Comparison of ENCODE assay signal across 22 mouse cellular contexts in the genomic region with DNA sequence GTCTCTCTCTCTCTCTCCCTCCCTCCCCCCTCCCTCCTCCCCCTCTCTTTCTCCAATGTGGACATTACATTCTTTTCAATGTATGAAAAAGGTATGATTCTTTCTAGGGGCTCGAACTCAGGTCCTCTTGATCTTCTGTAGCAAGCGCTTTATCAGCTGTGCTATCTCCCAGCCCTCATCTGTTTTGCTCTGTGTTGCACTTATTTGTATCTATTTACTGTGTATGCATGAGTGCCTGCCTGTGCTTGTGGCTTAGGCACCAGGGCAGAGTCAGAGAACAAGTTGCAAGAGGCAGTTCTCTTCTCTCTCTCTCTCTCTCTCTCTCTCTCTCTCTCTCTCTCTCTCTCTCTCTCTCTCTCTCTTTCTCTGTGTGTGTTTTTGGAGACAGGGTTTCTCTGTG. TPM values are rescaled to one million over a fixed set of nuclear protein-coding genes. Genes with fewer than 3 reads are reported as not detected.
DNase-seq lines count a peak whose midpoint lies in the region; ATAC-seq and TF ChIP-seq lines count a peak whose summit lies in the region.
"Had no signal": no experiment of that assay in that cellular context is flagged by ENCODE, and none has a peak within 500 bp of the region (broad histone marks: within the 10 kb centered on the region; RNA-seq: fewer than 3 reads in every experiment).

No protein-coding gene starts in this region.

- no peak for TF ChIP-seq CTCF in heart, adult 2 months (IDR thresholded peaks at IDR 0.05)

- TF ChIP-seq EP300 in heart, adult 2 months (IDR thresholded peaks at IDR 0.05; ENCODE audit: insufficient read depth, low read depth, low read length): no peak

- peaks cover 42% of the 10 kb centered on the region for H3K4me1 ChIP-seq in heart, adult 2 months (ENCODE audit: control insufficient read depth, insufficient read depth, low read length)
- H3K4me1 ChIP-seq in heart, embryonic 15.5 days (replicated peaks): peaks cover 89% of the 10 kb centered on the region
- peaks cover 77% of the 10 kb centered on the region for H3K4me1 ChIP-seq in midbrain, embryonic 10.5 days
- peaks cover 45% of the 10 kb centered on the region for H3K4me1 ChIP-seq in midbrain, embryonic 15.5 days
- H3K4me1 ChIP-seq in hindbrain, embryonic 10.5 days (replicated peaks): peaks cover 86% of the 10 kb centered on the region

- no peaks in the 10 kb centered on the region; the same call in 1 of the 2 replicates for H3K79me2 ChIP-seq in heart, adult 2 months (replicated peaks; ENCODE audit: control insufficient read depth, insufficient read depth, low read length)

- DNase-seq in heart, adult 2 months: no peak
- no peak for DNase-seq in heart, postnatal 25 days (ENCODE audit: low spot score)
- no peak for DNase-seq in heart, postnatal 14 days
- DNase-seq in midbrain, embryonic 10.5 days (ENCODE audit: low spot score): no peak
- no peak for DNase-seq in hindbrain, embryonic 10.5 days (ENCODE audit: low spot score)
- DNase-seq: adrenal gland, postnatal 36 days; cerebellum, adult 9-11 months; gastrocnemius, postnatal 25 days; kidney, postnatal 10 days; left cerebral cortex, postnatal 4 days; lung, postnatal 4 days; retina, postnatal 1 day had no signal

- no peak overlapping the region for H3K4me3 ChIP-seq in heart, adult 2 months
- H3K4me3 ChIP-seq in heart, embryonic 15.5 days: no peak overlapping the region
- H3K4me3 ChIP-seq in midbrain, embryonic 10.5 days: no peak overlapping the region
- H3K4me3 ChIP-seq in midbrain, embryonic 15.5 days: no peak overlapping the region
- H3K4me3 ChIP-seq in hindbrain, embryonic 10.5 days: no peak overlapping the region
- H3K4me3 ChIP-seq: hindbrain, embryonic 15.5 days; myocyte; neural tube, embryonic 13.5 days had no signal

- intact Hi-C loops in heart, adult 2 months (cut with DNase I): no loop called here
- intact Hi-C loops in heart, postnatal 25 days (cut with DNase I): no loop called here
- intact Hi-C loops in heart, postnatal 14 days (cut with DNase I): no loop called here

- H3K9ac ChIP-seq in heart, adult 2 months (ENCODE audit: low read depth, low read length): no peak overlapping the region
- no peak overlapping the region for H3K9ac ChIP-seq in heart, embryonic 15.5 days
- H3K9ac ChIP-seq in midbrain, embryonic 15.5 days: no peak overlapping the region
- H3K9ac ChIP-seq: hindbrain, embryonic 15.5 days; neural tube, embryonic 13.5 days had no signal

- 74% methylated on average over 2 of the region's 2 CpGs for WGBS in heart, adult 2 months
- 87% methylated on average over 2 of the region's 2 CpGs for WGBS in heart, embryonic 15.5 days
- WGBS in midbrain, embryonic 10.5 days: 98% methylated on average over 2 of the region's 2 CpGs
- WGBS in midbrain, embryonic 15.5 days: 96% methylated on average over 2 of the region's 2 CpGs
- WGBS in hindbrain, embryonic 10.5 days: 89% methylated on average over 2 of the region's 2 CpGs

- no peak for ATAC-seq in heart, embryonic 15.5 days (replicated peaks; ENCODE audit: insufficient number of reproducible peaks, insufficient read depth, low FRiP score, low read depth)
- ATAC-seq in midbrain, embryonic 15.5 days (replicated peaks): no peak
- ATAC-seq: forebrain, embryonic 16.5 days; intestine, embryonic 16.5 days; midbrain, embryonic 16.5 days had no signal

- peak overlapping the region; percentile 41; the same call in 1 of the 2 replicates for H3K27ac ChIP-seq in heart, adult 2 months
- peak overlapping the region; percentile 96 for H3K27ac ChIP-seq in heart, embryonic 15.5 days
- H3K27ac ChIP-seq in midbrain, embryonic 10.5 days (replicated peaks): peak overlapping the region; percentile 69; the same call in 1 of the 2 replicates
- no peak overlapping the region for H3K27ac ChIP-seq in midbrain, embryonic 15.5 days
- H3K27ac ChIP-seq in hindbrain, embryonic 10.5 days: no peak overlapping the region

- H3K4me2 ChIP-seq in heart, embryonic 15.5 days: no peak overlapping the region
- no peak overlapping the region for H3K4me2 ChIP-seq in midbrain, embryonic 15.5 days
- H3K4me2 ChIP-seq: hindbrain, embryonic 15.5 days; neural tube, embryonic 13.5 days had no signal

- H3K9me3 ChIP-seq in heart, embryonic 15.5 days (replicated peaks): no peaks in the 10 kb centered on the region
- H3K9me3 ChIP-seq in midbrain, embryonic 10.5 days (replicated peaks): no peaks in the 10 kb centered on the region
- H3K9me3 ChIP-seq in midbrain, embryonic 15.5 days: no peaks in the 10 kb centered on the region
- H3K9me3 ChIP-seq in hindbrain, embryonic 10.5 days: no peaks in the 10 kb centered on the region
- H3K9me3 ChIP-seq: forebrain, embryonic 10.5 days; hindbrain, embryonic 15.5 days; neural tube, embryonic 13.5 days had no signal

- no peaks in the 10 kb centered on the region for H3K27me3 ChIP-seq in heart, adult 2 months (ENCODE audit: control insufficient read depth, insufficient read depth, low read length)
- no peaks in the 10 kb centered on the region for H3K27me3 ChIP-seq in heart, embryonic 15.5 days
- peaks cover 69% of the 10 kb centered on the region for H3K27me3 ChIP-seq in midbrain, embryonic 10.5 days (ENCODE audit: low read depth, poor library complexity, severe bottlenecking)
- peaks cover 41% of the 10 kb centered on the region for H3K27me3 ChIP-seq in midbrain, embryonic 15.5 days (replicated peaks)
- peaks cover 57% of the 10 kb centered on the region for H3K27me3 ChIP-seq in hindbrain, embryonic 10.5 days (ENCODE audit: insufficient read depth, poor library complexity, severe bottlenecking)
- H3K27me3 ChIP-seq: Patski had no signal

- peaks cover 19% of the 10 kb centered on the region for H3K36me3 ChIP-seq in heart, adult 2 months (ENCODE audit: control insufficient read depth, insufficient read depth, low read length)
- H3K36me3 ChIP-seq in heart, embryonic 15.5 days: peaks cover 10% of the 10 kb centered on the region
- no peaks in the 10 kb centered on the region for H3K36me3 ChIP-seq in midbrain, embryonic 10.5 days
- H3K36me3 ChIP-seq in midbrain, embryonic 15.5 days (replicated peaks): no peaks in the 10 kb centered on the region
- no peaks in the 10 kb centered on the region for H3K36me3 ChIP-seq in hindbrain, embryonic 10.5 days
- H3K36me3 ChIP-seq: forebrain, embryonic 10.5 days; hindbrain, embryonic 15.5 days; neural tube, embryonic 13.5 days had no signal

- TF ChIP-seq POLR2A in heart, adult 2 months (IDR thresholded peaks at IDR 0.05; ENCODE audit: insufficient read depth, low read depth, low read length): no peak

RNA-seq across cellular contexts. Expression of gene Wbp2, which starts 18.3 kb away (rescaled TPM):
- total RNA-seq in heart, adult 2 months (2021): 100 to 1,000 TPM in 1 of 2 experiments, 10 to 100 TPM in 1; 91.0 to 108 TPM
- polyA plus RNA-seq in heart, adult 2 months (2012; rRNA removed): 151 and 176 TPM in 2 replicates
- 10 to 100 TPM; 80.1 to 92.2 TPM for total RNA-seq in heart, postnatal 25 days (2021)
- polyA plus RNA-seq in heart, embryonic 15.5 days (2015; fragmentation: Nextera tagmentation; extraction: Ambion mirVana): 121 and 139 TPM in 2 replicates
- 10 to 100 TPM; 83.6 to 89.5 TPM for total RNA-seq in heart, postnatal 14 days (2021)
- 91.8 and 109 TPM in 2 replicates for polyA plus RNA-seq in midbrain, embryonic 10.5 days (2016; fragmentation: Nextera tagmentation; extraction: Ambion mirVana)
- 165 and 173 TPM in 2 replicates for polyA plus RNA-seq in midbrain, embryonic 15.5 days (2015; fragmentation: Nextera tagmentation; extraction: Ambion mirVana)
- polyA plus RNA-seq in hindbrain, embryonic 10.5 days (2016; fragmentation: Nextera tagmentation; extraction: Ambion mirVana): 98.1 and 128 TPM in 2 replicates

RNA-seq across cellular contexts. Expression of gene Trim47, which starts 21.9 kb away (rescaled TPM):
- 10 to 100 TPM; 23.1 to 28.2 TPM for total RNA-seq in heart, adult 2 months (2021)
- polyA plus RNA-seq in heart, adult 2 months (2012; rRNA removed): 23.7 and 29.5 TPM in 2 replicates
- 10 to 100 TPM; 27.0 to 37.6 TPM for total RNA-seq in heart, postnatal 25 days (2021)
- 79.1 and 91.1 TPM in 2 replicates for polyA plus RNA-seq in heart, embryonic 15.5 days (2015; fragmentation: Nextera tagmentation; extraction: Ambion mirVana)
- total RNA-seq in heart, postnatal 14 days (2021): 10 to 100 TPM; 46.3 to 46.9 TPM
- 2.7 TPM in 2 replicates for polyA plus RNA-seq in midbrain, embryonic 10.5 days (2016; fragmentation: Nextera tagmentation; extraction: Ambion mirVana)
- polyA plus RNA-seq in midbrain, embryonic 15.5 days (2015; fragmentation: Nextera tagmentation; extraction: Ambion mirVana): 10.5 and 12.2 TPM in 2 replicates
- 3.1 and 4.3 TPM in 2 replicates for polyA plus RNA-seq in hindbrain, embryonic 10.5 days (2016; fragmentation: Nextera tagmentation; extraction: Ambion mirVana)

RNA-seq across cellular contexts. Expression of gene Trim65, which starts 25.9 kb away (rescaled TPM):
- 1 to 10 TPM; 6.1 to 8.6 TPM for total RNA-seq in heart, adult 2 months (2021)
- polyA plus RNA-seq in heart, adult 2 months (2012; rRNA removed): 8.8 and 10.8 TPM in 2 replicates
- total RNA-seq in heart, postnatal 25 days (2021): 1 to 10 TPM; 6.1 to 8.4 TPM
- polyA plus RNA-seq in heart, embryonic 15.5 days (2015; fragmentation: Nextera tagmentation; extraction: Ambion mirVana): 5.0 and 5.5 TPM in 2 replicates
- total RNA-seq in heart, postnatal 14 days (2021): 1 to 10 TPM; 7.3 to 8.2 TPM
- 1.4 and 1.8 TPM in 2 replicates for polyA plus RNA-seq in midbrain, embryonic 10.5 days (2016; fragmentation: Nextera tagmentation; extraction: Ambion mirVana)
- polyA plus RNA-seq in midbrain, embryonic 15.5 days (2015; fragmentation: Nextera tagmentation; extraction: Ambion mirVana): 2.7 and 3.1 TPM in 2 replicates
- polyA plus RNA-seq in hindbrain, embryonic 10.5 days (2016; fragmentation: Nextera tagmentation; extraction: Ambion mirVana): 1.8 and 2.0 TPM in 2 replicates

RNA-seq across cellular contexts. Expression of gene Unc13d, which starts 27.3 kb away (rescaled TPM):
- 1 to 10 TPM in 1 of 2 experiments, under 1 TPM in 1; 0.55 to 1.5 TPM for total RNA-seq in heart, adult 2 months (2021)
- 1.1 and 1.7 TPM in 2 replicates for polyA plus RNA-seq in heart, adult 2 months (2012; rRNA removed)
- total RNA-seq in heart, postnatal 25 days (2021): 1 to 10 TPM in 1 of 2 experiments, under 1 TPM in 1; 0.75 to 1.0 TPM
- 1.0 and 3.9 TPM in 2 replicates for polyA plus RNA-seq in heart, embryonic 15.5 days (2015; fragmentation: Nextera tagmentation; extraction: Ambion mirVana)
- total RNA-seq in heart, postnatal 14 days (2021): 1 to 10 TPM in 1 of 2 experiments, under 1 TPM in 1; 0.81 to 1.7 TPM
- 2.5 and 3.1 TPM in 2 replicates for polyA plus RNA-seq in midbrain, embryonic 10.5 days (2016; fragmentation: Nextera tagmentation; extraction: Ambion mirVana)
- 0.70 and 1.5 TPM in 2 replicates for polyA plus RNA-seq in midbrain, embryonic 15.5 days (2015; fragmentation: Nextera tagmentation; extraction: Ambion mirVana)
- 3.1 and 4.5 TPM in 2 replicates for polyA plus RNA-seq in hindbrain, embryonic 10.5 days (2016; fragmentation: Nextera tagmentation; extraction: Ambion mirVana)

RNA-seq across cellular contexts. Expression of gene Mrpl38, which starts 33.6 kb away (rescaled TPM):
- total RNA-seq in heart, adult 2 months (2021): 10 to 100 TPM; 56.8 to 59.7 TPM
- polyA plus RNA-seq in heart, adult 2 months (2012; rRNA removed): 42.1 and 55.5 TPM in 2 replicates
- 10 to 100 TPM; 62.5 to 66.0 TPM for total RNA-seq in heart, postnatal 25 days (2021)
- polyA plus RNA-seq in heart, embryonic 15.5 days (2015; fragmentation: Nextera tagmentation; extraction: Ambion mirVana): 90.7 and 94.4 TPM in 2 replicates
- total RNA-seq in heart, postnatal 14 days (2021): 10 to 100 TPM; 55.5 to 56.3 TPM
- polyA plus RNA-seq in midbrain, embryonic 10.5 days (2016; fragmentation: Nextera tagmentation; extraction: Ambion mirVana): 113 TPM in 2 replicates
- polyA plus RNA-seq in midbrain, embryonic 15.5 days (2015; fragmentation: Nextera tagmentation; extraction: Ambion mirVana): 81.7 and 85.1 TPM in 2 replicates
- polyA plus RNA-seq in hindbrain, embryonic 10.5 days (2016; fragmentation: Nextera tagmentation; extraction: Ambion mirVana): 108 and 114 TPM in 2 replicates

Comparison
In these comparisons a context has a peak if more than half of its experiments do, and no peak if none do; other contexts are left out.
1. H3K27ac ChIP-seq: peak in heart, adult 2 months (single experiment), heart, embryonic 15.5 days (single experiment) and midbrain, embryonic 10.5 days (single experiment); none in midbrain, embryonic 15.5 days (single experiment) and hindbrain, embryonic 10.5 days (single experiment).